Mouse (Mus musculus): Measurements from ENCODE around the gene Zfp36. TPM values are rescaled to one million over a fixed set of nuclear protein-coding genes. Genes with fewer than 3 reads are reported as not detected.

The Zfp36 gene
- total RNA-seq, 2 experiments from 2014 or later: 10.0 to 36.7 TPM

DNA sequence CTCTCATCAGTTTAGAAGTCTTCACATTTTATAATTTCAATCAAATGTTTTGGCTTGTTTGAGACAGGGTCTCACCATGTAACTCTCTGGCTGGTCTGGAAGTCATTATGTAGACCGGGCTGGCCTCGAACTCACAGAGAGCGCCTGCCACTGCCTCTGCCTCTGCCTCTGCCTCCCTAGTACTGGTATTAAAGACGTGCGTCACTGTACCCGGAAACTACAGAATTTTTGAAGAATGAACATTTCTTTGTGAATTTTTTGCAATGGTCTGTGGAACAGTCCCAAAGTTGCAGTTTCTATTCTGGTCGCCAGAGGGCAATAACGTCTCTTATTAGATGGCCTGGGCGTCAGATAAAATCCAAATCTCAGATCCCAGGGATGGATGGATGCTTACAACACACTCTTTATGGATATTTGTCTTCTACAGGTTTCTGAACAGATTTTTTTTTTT is 6.9 kb downstream of the Zfp36 start:
- Histone ChIP-seq H3K4me3 (peak overlapping the region; percentile 76), H3K27ac (peak overlapping the region; percentile 94)
- intact Hi-C loops (cut with DNase I): loop anchor here (1.0 kb wide), 1 partner anchor 13 kb away; no protein-coding TSS in a partner anchor
- peak; percentile 83 for TF ChIP-seq CTCF (IDR thresholded peaks at IDR 0.05)
- DNase-seq: peak; percentile 72

DNA sequence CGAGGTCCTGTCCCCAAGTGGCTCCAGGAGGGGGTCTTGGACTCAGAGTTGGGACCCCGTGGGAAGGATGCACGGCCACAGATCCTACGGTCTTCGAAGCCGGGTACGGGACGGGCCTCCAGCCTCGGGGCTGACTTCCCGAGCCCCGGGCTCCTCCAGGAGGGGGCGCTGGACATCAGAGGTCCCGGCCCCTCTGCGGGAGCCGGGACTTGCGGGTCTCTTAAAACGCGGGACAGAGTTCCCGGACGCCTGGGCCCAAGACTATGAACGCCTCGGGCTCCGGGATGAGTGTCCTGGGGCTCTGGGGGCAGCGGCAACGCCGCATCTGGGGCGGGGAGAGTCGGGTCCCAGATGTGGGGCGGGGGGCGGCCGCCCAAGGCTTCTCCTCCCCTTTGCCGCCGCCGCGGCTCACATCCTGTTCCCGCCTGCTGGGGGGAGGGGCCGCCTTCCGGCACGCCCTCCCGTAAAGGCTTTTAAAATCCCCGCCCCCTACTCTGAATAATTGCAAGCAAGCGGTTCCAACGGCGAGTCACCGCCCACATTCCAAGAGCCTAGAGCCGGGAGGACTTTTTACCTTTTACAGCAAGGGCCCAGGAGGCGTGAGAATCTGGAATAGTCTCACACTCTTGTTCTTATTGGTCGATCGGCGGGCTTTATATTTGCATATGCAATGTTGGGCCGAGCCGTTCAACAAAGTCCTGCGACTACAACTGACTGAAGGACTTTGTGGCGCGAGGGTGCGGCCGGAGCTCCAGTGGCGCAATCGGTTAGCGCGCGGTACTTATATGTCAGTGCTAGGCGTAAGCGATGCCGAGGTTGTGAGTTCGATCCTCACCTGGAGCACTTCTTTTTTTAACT is 7.6 kb downstream of the Zfp36 start, which contains the start of gene Plekhg2:
Gene Plekhg2 (minus strand): TSS at position 349 of the 858 bp plus-strand sequence.
- DNase-seq: peak; percentile 97
- Histone ChIP-seq H3K4me3 (peak within 1 kb of the TSS; percentile 76), H3K27ac (peak within 1 kb of the TSS; percentile 94)
- intact Hi-C loops (cut with DNase I): loop anchor here (1.0 kb wide), 1 partner anchor 14 kb away; no protein-coding TSS in a partner anchor
- TF ChIP-seq CTCF (IDR thresholded peaks at IDR 0.05): peak; percentile 83

DNA sequence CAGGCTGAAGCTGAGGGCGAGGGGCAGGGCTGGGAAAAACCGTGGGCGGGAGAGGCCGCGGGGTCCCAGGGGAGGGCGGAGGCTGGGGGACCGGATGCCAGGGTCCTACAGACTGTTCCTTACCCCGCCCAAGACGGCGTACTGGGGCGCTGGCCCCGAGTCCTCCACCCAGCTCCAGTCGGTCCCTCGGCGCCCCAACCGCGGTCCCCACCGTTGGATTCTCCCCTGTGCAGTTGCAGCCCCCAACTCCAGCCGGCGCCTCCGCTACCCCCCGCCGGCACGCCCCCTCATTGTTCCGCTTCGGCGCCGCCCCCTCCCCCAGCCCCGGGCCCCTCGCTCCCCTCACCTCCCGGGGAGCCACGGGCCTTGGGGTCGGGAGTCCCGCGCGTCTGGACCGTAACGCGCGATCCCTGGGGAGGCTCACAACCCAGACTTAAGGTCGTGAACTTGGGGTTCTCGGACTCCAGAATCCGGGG is 8.5 kb downstream of the Zfp36 start:
- no peak for TF ChIP-seq CTCF (IDR thresholded peaks at IDR 0.05)
- peak; percentile 84 for DNase-seq
- H3K4me3 ChIP-seq: peak overlapping the region; percentile 76
- intact Hi-C loops (cut with DNase I): loop anchor here (2.0 kb wide), 1 partner anchor 19 kb away; no protein-coding TSS in a partner anchor
- H3K27ac ChIP-seq: peak overlapping the region; percentile 94

DNA sequence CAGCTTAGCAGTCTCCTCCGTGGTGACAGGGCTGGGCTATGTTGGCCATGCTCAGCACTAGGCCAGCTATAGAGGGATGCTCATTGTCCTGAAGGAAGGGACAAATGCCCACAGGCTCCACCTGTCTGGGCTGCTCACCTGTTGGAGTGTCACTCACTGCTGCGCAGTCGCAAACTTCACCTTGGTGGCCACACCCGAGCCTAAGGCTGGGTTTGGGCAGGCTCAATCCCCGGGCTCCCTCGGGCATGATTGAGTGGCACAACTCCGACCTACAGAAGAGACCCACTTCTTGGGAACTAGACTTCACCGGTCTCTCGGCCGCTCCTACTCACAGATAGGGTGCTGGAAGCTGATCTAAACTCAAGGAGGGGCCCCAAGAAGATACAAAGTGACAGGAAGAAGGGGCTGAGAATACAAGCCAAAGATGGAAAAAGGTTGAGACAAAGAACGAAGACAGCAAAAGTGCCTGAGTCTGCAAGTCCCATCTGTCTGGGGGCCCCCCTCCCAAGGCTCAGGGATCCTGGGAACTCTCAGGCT is 9.0 kb downstream of the Zfp36 start:
- H3K4me3 ChIP-seq: peak overlapping the region; percentile 76
- peak overlapping the region; percentile 94 for H3K27ac ChIP-seq
- intact Hi-C loops (cut with DNase I): loop anchor here (2.0 kb wide), 1 partner anchor 18 kb away; no protein-coding TSS in a partner anchor
- no peak for DNase-seq
- no peak for TF ChIP-seq CTCF (IDR thresholded peaks at IDR 0.05)

DNA sequence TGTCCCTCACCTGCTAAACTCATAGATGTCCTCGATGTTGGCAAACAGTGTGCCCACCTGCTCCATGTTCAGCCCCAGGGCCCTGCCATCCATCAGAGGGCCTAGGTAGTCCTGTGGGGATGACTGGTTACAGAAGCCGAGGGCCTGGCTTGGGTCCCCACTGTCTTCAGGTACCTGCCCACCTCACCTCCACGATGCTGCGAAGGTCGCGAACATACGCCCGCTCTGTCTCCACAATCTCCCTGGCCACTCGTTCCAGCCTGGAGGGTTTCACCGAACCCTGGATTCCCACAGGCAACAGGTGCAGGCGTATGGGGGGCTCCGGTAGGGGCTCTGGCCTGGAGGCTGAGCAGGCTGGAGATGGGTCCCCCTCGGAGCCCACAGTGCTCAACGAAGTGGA is 10.0 kb downstream of the Zfp36 start:
- intact Hi-C loops (cut with DNase I): loop anchor here (2.0 kb wide), 1 partner anchor 17 kb away; no protein-coding TSS in a partner anchor
- Histone ChIP-seq H3K27ac (peak overlapping the region; percentile 94; the same call in 1 of the 2 replicates), H3K4me3 (peak overlapping the region; percentile 76)
- TF ChIP-seq CTCF (IDR thresholded peaks at IDR 0.05): no peak
- no peak for DNase-seq

DNA sequence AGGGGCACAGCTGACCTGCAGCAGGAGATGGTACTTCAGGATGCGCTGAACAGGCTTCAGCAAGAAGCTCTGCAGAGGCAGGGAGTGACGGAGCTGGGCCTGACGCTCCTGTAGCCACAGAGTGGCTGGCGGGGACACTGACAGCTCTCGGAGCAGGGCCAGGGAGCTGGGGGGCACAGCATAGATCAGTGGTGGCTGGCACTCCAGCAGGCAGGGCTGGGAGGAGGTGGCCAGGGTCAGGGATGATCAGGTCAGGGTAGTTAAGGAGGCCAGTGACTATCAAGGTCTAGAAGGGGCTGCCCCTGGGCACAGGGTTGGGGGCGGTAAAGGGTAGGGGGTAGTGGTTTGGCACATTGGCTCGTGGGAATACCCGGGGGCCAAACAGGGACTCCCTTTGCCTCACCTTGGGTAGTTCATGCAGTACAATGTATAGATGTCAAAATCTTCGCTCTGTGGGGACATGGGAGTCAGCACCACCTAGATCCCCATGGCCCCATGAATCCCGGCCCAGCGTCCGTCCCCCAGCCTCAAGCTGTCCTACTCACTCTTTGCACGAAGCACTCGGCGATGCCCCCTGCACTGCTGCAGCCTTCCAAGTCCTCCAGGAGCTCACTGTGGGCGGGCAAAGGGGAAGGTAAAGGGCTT is 11.7 kb downstream of the Zfp36 start:
- no peak for TF ChIP-seq CTCF (IDR thresholded peaks at IDR 0.05)
- DNase-seq: no peak
- intact Hi-C loops (cut with DNase I): no loop called here

DNA sequence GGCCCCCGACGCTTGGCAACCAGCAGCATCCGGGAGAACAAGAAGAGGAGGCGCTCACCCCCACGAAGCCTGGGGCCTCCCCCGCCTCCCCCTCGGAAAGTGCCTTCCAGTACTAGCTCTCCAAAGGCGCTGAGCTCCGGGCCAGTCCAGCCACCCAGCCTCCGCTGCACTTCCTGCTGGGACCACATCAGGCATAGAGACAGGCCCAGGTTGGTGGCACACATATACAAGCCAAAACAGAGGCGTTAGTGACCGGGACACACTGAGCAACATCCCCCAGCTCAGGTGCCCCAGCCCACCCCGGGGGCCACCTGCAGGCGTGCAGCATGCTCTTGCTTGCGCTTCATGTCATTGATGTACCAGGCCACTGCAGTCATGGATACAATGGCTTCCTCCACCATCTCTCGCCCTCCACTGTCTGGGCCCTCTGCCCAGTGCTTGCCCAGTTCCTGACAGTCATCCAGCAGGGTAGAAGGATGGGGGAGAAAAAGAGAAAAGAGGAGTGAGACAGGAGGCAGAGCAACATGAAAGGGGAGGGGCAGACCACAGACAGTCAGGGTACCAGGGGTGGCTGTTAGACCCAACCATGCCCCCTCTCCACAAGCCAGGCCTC is 12.3 kb downstream of the Zfp36 start:
- H3K27ac ChIP-seq: no peak overlapping the region
- intact Hi-C loops (cut with DNase I): no loop called here
- DNase-seq: no peak
- TF ChIP-seq CTCF (IDR thresholded peaks at IDR 0.05): no peak
- H3K4me3 ChIP-seq: no peak overlapping the region

More for the DNA sequence above, 11.7 kb downstream of the Zfp36 start:
- no peak overlapping the region for H3K4me3 ChIP-seq
- peak overlapping the region; percentile 5; the same call in 1 of the 2 replicates for H3K27ac ChIP-seq

DNA sequence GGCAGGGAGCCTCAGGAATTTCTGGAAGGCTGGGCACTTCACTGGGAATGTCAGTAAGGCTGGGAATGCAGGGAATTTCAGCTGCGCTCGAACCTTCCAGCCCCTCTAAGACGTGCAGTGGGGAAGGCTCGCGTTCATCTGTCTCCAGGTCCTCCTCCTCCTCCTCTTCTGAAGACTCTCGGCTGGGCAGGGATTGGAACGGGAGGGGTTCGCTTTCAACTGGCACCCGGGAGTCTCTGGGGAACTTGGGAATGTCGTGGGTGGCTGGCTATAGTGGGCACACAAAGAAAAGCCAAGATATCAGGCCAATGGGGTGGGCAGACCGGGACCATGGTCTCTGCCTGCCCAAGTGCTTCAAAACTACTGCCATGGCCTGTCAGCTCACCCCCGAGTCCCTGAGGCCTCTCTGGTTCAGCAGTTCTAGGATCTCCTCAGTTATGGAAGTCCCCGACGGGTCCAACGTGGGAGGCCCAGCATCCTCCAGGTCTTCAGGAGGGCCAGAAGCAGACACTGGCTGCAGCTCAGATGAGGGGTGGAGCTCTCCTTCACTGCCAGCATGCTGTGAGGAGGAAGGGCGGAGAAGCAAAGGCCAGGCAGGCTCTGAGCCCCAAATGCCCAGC is 17.5 kb downstream of the Zfp36 start:
- TF ChIP-seq CTCF (IDR thresholded peaks at IDR 0.05): no peak
- intact Hi-C loops (cut with DNase I): no loop called here
- Histone ChIP-seq H3K4me3 (no peak overlapping the region), H3K27ac (peak overlapping the region; percentile 57)
- DNase-seq: no peak

DNA sequence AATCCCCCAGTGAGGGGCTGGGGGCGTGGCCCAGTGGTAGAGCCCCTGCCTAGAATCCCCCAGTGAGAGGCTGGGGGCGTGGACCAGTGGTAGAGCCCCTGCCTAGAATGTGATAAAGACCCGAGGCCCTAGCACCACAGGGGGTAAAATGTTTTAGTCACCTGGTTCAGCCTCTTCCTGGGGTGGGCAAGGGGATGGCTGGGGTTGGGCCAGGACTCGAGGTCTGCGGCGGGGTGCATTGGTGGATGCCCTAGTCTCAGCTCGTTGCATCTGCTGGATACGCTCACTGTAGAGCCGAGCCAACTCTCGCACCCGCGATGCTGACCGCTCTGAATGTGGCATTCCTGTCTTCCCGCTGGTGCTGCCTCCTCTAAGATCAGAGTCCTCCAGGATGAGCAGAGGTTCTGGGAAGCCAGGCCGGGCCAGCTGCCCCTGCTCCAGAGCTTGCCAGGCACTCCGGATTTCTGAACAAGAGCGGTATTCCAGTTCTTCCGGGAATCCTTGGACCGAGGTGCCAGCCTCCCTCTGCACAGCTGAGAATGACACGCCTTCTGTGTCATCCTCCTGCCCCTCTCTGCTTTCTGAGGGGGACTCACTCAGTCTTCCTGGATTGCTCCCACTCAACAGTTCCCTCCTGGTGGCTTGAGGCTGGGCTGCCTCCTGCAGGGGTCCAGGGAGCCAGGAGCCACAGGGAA is 18.3 kb downstream of the Zfp36 start:
- peak; percentile 33 for DNase-seq
- TF ChIP-seq CTCF (IDR thresholded peaks at IDR 0.05): no peak
- intact Hi-C loops (cut with DNase I): no loop called here
- Histone ChIP-seq H3K4me3 (no peak overlapping the region), H3K27ac (peak overlapping the region; percentile 57)

DNA sequence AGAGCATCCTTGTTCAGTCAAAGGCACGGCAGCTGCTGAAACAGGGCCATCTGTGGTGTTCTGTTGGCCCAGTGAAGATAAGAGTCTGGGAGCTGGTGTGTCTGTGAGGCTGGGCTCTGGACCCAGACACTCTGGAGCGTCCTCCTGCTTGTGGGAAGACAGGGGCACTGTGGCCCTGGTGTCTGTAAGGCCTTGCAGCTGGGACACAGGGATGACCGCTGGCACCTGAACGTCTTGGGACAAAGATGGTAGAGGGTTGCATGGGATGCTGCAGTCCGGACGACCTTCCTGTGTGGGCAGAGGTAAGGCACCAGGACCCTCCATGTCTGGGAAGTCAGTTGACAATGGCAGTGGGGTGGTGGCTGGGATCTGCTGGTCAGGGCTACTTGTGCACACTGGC is 19.8 kb downstream of the Zfp36 start:
- no peak overlapping the region for H3K4me3 ChIP-seq
- H3K27ac ChIP-seq: no peak overlapping the region
- no peak for TF ChIP-seq CTCF (IDR thresholded peaks at IDR 0.05)
- no peak for DNase-seq
- intact Hi-C loops (cut with DNase I): no loop called here

DNA sequence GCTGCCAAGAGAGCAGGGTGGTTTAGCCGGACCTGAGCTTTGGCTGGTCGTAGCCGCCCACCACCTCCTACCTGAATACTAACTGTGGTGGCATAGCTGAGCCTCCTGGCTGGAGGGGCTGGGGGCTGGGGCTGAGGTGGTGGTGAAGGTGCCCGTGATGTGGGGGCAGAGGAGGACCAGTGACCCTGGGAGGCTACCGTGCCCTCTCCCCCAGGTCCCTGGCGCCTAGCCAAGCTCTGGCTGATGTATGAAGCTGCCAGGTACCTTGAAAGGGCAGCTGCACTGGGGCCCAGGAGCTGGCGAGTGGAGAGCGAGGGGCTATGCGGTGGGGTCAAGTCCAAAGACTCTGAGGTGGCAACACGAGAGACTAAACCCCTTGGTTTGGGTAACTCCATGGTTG is 20.2 kb downstream of the Zfp36 start:
- no peak overlapping the region for H3K27ac ChIP-seq
- no peak for TF ChIP-seq CTCF (IDR thresholded peaks at IDR 0.05)

More for the DNA sequence above, 20.2 kb downstream of the Zfp36 start:
- peak; percentile 45 for DNase-seq
- intact Hi-C loops (cut with DNase I): no loop called here
- H3K4me3 ChIP-seq: no peak overlapping the region
